Mouse (Mus musculus) common myeloid progenitor, adult 5-6 weeks (primary cell): ENCODE results near the gene Chmp1a. TPM values are rescaled to one million over a fixed set of nuclear protein-coding genes. Genes with fewer than 3 reads are reported as not detected.
"Not testable (repeated sequence)": the region's sequence is repeated elsewhere in the genome, so short reads cannot be mapped to it uniquely, and the experiment has no call there.

ENCODE experiments used
- ATAC-seq: replicated peaks from 2 replicates; pipeline ENCODE4 v1.8.0; 2016; ENCODE audit warnings: low read depth, mild to moderate bottlenecking, moderate TSS enrichment, inconsistent platforms; ENCODE audit not compliant: poor library complexity, severe bottlenecking
- total RNA-seq: library from RNA; stranded (forward); fragments of 200-1000, 187-1606 nt; gene quantifications from 2 replicates; pipeline ENCODE4 v1.2.3, GENCODE M21; 2017

Gene Chmp1a
- total RNA-seq, 1 experiment from 2014 or later, result 26.8 TPM

DNA sequence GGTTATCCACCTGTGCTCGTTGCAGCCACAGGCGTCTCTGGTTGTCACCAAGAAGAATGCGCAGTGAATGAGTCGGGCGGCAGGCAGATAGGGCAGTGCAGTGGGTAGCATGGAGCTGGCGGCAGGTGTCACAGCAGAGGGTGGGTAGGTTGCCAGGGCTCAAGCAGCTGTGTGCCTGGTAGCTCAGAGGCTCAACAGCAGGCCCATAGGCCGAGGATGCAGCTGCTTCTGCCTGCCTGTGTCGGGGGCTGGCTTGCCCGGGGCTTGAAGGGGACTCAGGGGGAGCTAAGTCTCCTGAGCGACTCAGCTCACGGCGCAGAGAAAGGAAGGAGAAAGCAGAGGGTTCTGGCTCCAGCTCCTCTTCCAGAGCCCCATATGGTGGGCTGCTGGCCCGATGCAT, 20.7 kb upstream of the Chmp1a start:
- ATAC-seq, result no peak

DNA sequence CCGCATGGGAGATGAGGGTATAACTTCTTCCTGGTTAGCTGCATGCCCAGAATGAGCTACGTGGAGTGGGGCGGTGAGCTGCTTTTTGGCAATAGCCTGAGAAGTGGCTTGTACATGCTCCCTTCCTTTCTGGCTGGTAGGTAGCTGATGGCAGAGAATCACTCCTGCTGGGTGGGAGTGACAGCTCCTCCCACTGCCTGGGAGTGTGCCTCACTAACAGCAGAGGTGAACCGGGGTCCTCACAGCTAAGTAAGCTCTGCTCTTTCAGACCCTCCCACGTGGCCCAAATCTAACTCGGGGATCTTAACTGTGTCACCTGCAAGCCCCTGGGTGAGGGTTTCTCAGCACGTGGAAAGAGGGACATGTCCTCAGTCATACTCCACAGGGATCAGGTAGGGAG, 20.0 kb upstream of the Chmp1a start:
- no peak for ATAC-seq

DNA sequence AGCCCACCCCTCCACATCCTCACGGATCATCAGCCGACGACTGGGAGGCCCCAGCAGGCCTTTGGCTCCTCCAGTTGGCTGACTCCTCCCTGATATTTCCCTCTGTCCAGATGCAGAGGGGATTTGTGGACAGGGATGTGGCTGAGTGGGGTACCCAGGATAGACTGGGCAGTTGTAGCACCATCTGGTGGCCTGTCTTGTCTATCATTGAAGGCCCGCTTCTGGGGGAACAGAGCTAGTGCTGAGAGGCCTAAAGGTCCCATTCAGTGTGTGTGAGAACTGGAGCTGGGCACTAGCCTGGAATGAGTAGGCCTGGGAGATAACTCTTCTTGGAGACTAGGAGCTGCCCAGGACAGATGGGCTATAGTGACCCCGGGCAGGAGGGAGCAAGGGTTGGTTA, 19.2 kb upstream of the Chmp1a start:
- no peak for ATAC-seq

- not testable (repeated sequence) for ATAC-seq
These were observed 17.8 kb upstream of the Chmp1a start for GRCm38 (mm10) chr8:123230326-123230725.

DNA sequence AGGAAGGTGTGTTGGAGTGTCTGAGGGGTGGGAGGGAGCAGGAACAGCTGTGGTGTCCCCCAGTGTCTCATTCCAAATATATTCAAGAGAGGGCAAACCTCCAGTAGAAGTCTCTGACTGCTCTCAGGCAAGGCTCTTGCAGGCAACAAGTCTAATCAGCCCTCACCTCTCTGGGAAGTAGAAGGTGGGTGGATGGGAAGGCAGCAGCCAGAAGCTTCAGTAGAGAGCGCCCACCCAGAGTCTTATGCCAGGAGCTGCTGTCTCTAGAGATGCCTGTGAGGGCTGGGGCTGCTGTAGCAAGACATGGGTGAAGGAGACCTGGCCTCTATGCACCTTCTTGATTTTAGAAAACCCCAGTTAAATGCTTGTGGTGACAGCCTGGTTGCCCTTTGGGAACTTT, 15.9 kb upstream of the Chmp1a start:
- no peak for ATAC-seq

GRCm38 (mm10) chr8:123224278-123225266, 12.0 kb upstream of the Chmp1a start, which contains the start of gene Cdk10:
Cdk10 (plus strand) TSS chr8:123224842.
- ATAC-seq, result peak; percentile 93

DNA sequence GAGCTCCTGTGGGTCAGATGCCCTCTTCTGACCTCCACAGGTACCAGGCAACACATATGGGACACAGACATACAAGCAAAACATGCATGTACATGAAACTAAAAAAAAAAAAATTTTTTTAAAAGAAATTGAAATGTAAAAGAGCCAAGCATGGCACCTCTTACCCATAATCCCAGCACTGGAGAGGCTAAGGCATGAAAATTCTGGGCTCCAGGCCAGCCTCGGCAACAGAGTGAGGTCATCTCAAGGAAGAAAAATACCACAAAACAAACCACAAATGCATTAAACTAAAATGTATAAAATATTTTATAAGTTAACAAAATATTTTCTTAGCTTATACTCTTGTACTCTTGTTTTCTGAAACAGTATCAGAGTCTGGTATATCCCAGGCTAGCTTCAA, 8.4 kb upstream of the Chmp1a start:
- ATAC-seq, result no peak

DNA sequence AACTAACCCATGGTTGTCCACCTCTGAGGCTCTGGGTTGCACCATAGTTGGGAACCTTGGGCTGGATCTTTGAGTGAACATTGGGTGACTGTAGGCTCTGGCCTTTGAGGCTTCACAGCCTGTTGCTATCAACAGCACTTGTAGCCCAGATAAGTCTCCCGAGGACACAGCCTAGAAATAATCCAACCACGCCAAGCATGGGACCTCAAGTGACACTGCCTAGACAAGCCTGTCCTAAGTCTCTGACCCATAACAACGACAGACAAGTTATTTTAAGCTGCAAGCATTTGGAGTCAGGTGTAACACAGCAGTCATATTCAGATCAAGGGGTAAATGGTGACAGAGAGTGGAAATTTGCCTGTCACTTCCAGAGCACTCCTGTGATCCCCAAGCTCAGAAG, 2.9 kb upstream of the Chmp1a start:
- no peak for ATAC-seq

DNA sequence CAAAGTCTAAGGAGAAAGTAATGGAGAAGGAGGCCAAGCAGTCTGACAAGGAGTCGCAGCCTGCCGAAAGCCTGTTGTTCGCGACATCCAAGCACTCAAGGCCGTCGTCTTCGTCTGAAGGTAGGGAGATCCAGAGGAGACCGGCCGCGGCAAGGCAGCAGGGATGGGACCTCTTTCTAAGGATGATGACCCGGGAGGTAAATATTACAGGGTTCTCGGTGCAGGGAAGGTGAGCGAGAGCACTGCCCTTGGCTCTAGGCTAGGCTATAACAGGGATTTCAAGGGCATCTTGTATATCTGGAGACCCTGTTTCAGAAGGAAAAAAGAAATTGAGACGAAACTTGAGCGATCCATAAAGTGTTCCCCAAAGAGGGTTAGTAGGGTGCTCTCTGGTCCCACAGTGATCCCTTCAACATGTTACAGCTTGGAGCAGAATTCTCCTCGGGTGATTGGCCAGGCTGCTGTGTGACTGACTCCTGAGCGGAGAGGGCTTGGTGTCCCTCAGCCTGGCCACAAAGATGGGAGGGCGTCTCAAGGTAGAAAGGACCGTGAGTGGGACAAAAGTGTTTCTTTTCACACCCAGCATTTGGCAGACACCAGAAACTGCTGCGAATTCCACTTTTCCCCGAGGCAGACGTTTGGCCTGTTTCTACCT, 682 bp upstream of the Chmp1a start:
- ATAC-seq, result no peak

DNA sequence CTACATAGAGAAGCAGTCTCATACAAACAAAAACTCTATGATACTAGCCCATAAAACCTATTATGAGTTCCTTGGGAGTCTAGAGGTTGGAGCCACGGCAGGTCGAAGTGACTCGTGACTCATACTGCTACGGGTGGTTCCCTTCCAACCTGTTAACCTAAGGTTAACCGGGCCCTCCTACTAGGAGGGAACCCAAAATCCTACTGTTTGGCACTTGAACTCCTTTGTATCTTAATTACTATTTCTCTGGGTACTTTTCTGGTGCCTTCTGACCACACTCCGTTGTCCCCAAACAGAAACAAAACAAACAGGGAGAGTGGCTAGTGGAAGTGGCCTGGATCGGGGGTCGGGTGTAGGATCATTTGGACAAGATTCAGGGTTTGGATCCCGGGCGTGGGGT, 687 bp downstream of the Chmp1a start:
- ATAC-seq, result no peak

- no peak for ATAC-seq
These were observed 9.0 kb downstream of the Chmp1a start for GRCm38 (mm10) chr8:123203571-123203970.

DNA sequence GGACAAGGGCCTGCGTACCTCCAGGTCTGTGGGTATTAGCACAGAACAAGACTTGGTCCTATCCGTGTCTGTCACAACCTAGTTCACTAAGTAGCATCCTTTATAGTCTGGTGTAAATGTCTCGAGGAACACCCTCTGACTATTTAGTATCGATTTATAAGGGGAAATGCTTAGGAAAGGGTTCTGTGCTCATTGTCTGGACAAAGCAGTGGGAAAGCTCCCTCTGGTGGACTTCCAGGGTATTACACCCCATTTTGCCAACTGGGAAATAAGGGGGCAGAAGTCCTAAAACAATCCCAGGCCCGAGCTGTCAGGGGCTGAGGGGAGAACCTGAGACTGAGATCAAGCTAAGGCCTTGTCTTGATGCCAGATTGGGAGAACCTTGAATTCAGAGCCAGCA, 10.3 kb downstream of the Chmp1a start:
- ATAC-seq, result peak; percentile 68

DNA sequence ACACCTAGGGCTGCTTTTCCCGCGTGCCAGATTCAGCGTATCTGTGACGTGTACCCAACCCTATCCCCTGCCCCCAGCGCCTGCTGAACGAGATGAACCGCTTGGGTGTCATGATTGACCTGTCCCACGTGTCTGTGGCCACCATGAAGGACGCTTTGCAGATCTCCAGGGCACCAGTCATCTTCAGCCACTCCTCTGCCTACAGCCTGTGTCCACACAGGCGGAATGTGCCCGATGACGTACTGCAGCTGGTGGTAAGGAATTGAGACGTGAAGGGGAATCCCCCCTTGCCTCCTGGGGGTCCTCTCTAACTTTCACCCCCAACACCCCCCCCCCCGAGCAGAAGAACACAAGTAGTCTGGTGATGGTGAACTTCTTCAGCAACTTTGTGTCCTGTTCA, 12.7 kb downstream of the Chmp1a start:
- no peak for ATAC-seq

DNA sequence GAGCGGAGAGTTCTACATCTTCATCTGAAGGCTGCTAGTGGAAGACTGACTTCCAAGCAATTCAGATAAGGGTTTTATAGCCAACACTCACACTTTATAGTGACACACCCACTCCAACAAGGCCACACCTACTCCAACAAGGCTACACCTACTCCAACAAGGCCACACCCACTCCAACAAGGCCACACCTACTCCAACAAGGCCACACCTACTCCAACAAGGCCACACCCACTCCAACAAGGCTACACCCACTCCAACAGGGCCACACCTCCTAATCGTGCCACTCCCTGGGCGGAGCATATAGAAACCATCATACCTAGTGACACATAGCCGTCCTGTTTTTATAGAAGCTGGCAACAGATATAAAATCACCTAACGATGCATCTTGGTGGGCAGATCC, 15.5 kb downstream of the Chmp1a start:
- not testable (repeated sequence) for ATAC-seq

DNA sequence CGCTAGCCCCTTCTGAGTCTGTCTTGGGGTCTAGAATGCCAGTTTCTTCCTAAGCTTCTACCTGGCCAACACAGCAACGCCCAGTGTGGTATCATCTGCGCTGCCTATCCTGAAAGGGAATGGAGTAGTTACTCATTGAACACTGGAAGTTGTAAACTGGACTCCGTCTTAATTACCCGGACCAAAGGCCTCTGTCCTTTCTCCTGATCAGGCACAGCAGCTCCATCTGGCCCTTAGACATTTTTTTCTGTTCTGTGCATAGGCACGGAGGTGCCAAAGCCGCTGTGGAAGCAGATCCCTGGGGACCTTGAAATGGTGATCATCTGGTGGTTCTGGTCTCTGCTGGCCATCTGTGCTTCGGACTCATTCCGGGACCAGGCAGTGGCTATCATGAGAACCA, 18.8 kb downstream of the Chmp1a start:
- no peak for ATAC-seq

GRCm38 (mm10) chr8:123191908-123192307, 20.7 kb downstream of the Chmp1a start:
- ATAC-seq, result no peak

DNA sequence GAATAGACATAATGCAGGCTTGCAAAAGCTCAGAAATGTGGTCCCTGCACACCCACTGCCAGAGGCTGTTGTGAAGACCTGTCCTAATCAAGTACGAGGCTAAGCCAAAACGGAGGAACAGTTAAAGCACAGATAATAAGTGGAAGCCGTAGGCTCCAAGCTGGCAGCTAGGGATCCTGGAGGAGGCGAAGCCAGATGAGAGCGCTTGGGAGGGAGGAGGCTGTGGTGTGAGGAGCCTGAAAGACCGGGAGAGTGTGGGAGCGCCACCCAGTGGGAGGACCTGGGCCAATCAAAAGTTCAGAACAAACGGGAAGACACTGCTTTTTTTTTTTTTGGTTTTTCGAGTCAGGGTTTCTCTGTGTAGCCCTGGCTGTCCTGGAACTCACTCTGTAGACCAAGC, 21.9 kb downstream of the Chmp1a start:
- ATAC-seq, result peak; percentile 93

DNA sequence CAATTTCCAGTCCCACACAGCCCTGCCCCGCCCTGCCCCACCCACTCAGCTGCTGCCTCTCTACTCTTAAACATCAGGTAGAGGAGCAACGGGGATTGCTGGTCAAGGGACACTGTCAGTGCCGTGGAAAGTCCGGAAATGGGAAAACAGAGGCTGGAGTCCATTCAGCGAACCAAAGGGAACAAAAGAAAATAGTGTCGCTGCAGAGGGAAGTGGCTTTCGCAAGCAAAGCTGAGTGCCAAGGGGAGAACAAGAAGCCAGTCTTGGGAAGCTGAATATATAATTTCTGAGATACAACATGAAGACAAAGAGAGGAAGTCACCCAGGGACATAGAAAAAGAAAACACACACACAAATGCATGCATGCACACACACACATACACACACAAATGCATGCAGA, 23.7 kb downstream of the Chmp1a start:
- ATAC-seq, result no peak

DNA sequence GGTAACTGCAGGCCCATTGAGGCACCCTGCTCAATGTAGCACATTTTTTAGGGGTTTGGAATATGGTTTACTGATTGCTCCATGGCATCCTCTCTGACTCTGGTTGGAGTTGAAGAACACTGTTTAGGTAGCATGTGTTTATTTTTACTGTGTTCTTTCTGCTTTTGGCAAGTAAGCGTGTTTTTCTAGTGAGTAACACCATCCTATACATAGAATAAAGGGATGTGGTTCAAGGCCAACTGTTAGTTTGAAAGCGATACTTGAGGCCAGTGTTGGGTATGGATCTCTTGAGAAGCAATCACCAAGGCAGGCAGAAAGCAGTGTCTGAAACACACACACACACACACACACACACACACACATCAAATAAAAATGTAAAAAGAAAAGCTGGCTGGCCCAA, 24.6 kb downstream of the Chmp1a start:
- no peak for ATAC-seq

GRCm38 (mm10) chr8:123185566-123186409, 26.8 kb downstream of the Chmp1a start, which contains the start of gene Dpep1:
Dpep1 (plus strand) TSS chr8:123186242.
- ATAC-seq, result no peak
